Mouse (Mus musculus) ES-CJ7 (cell line): ENCODE data around the gene Col9a2.

Experiments
- DNase-seq: peaks from one replicate; pipeline ENCODE4 v3.0.0; 2011; ENCODE audit warnings: low read depth, low spot score

Col9a2 gene

DNA sequence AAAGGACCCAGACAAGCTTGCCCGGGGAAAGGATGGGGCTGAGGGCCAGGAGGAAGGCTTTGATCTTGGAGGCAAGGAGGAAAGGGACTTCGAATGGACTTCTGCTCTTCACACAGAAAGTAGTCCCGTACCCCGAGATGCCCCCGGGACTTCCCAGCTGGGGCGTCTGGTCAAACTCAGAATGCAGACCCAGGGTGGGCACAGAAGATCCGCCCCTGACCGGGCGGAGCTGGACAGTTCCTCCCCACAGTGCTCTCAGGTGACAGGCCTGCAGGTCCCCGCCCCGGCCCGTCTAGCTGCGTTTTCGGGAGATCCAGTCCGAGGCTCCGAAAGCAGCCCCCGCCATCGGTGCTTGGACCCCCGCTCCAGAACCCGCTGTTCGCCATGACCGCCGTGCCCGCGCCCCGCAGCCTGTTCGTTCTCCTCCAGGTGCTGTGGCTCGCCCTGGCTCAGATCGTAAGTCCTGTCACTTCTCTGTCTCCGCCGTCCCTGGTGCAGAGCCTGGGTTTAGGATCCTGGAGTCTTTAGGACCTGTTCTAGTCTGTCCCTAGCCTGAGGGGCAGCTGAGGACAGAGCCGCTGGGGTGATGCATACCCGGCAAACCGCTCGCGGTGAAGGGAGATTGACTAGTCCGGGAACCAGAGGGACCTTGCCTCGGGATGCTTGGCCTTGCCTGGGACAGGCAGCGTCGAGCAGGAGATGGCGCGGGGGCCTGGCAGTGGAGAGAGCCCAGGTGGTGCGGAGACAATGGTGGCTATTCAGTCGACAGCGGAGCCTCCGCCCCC lies at the start of gene Col9a2:
TSS of gene Col9a2 (plus strand) at position 55 of the 785 bp plus-strand sequence.
- DNase-seq = no peak

GRCm38 (mm10) chr4:120992284-120992683 lies 46.9 kb upstream of the Col9a2 start:
- DNase-seq = no peak

- no peak for DNase-seq
Observed at GRCm38 (mm10) chr4:120993025-120993424, 46.2 kb upstream of the Col9a2 start.

- no peak for DNase-seq
Observed at GRCm38 (mm10) chr4:120995911-120996310, 43.3 kb upstream of the Col9a2 start.

DNA sequence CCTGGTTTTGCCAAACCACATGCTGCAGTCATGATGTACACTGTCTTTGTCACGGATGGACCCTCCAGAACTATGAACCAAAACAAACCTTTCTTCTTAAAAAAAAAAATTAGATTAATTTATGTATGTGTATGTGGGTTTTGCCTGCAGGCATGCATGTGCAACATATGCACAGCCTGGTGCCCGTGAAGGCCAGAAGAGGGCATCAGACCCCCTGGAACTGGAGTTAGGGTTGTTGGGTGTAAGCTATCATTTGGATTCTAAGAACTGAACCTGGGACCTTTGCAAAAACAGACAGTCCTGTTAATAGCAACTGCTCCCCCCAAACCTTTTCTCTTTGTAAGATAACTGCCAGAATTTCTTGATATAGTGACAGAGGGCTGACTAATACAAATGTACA lies 38.1 kb upstream of the Col9a2 start:
- no peak for DNase-seq

DNA sequence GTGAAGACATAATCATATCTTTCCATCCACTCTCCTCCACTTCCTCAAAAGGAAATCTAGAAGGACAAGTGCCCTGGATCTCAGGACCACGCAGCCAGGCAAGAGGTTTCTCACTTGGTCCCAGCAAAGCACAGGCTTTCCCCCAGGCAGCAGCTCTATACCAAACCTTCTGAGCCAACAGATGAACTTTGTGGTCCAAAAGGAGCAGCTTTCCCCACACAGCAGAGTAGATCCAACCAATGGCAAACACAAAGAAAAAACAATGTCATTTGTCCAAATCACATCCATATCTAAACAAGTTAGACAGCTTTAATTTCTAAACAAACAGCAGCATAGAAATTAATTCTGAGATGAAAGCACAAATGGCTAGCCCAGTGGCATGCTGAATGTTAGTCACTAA lies 37.5 kb upstream of the Col9a2 start:
- DNase-seq = no peak

DNA sequence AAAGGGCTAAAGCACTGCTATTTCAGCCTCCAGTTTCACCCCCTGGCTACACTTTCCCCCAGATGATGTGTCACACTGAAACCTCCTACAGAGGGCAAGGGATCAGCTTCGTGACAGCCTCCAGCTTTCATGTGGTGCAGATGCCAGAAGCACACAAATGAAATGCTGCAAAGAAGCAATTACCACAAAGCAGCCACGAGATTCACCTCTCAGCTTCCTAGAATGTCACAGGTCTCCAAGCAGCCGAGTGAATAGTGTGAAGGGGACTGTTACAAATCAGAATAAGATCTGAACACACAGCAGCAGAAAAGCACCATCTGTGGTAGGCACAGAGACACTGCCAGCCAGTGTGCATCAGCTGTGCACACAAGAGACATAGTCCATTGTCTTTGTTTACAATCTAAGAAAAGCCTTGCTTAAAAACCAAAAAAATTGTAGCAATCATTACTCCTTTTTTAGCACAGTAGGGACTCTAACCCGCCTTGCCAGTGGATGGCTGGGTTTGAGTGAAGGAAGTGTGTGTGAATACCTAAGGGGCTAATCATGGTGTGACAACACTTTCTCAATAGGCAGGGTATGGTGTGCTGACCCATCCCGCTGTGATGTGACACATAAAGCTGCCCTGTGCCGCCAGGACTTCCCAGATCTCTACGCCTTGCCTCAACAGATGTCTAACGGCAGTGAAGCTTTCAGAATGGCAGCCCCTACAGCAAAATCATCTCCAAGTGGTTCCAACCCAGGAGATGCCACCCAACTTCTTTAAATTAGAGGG lies 36.6 kb upstream of the Col9a2 start:
- no peak for DNase-seq

DNA sequence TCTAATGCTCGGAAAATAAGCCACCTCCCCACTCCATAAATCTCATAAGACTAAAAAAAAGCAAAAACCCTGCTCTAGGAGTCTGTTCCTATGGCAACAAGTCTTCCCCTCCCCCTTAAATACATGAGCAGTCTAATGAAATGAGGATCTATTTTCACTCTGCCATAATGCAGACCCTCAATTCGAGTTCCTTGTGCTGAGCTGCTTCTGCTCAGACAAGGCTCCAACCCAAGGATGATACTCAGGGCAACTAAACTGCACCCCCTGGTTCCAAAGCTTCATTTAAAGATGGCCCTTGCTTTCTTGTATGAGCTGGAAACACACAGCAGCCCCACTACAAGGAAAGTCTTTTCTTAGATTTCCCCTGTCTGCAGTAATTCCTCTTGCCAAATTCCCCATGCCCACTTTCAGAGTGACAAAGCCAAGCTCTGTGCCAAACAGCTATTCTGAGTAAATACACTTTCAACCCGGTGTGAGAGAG lies 35.5 kb upstream of the Col9a2 start:
- no peak for DNase-seq

- no peak for DNase-seq
Observed at GRCm38 (mm10) chr4:121004679-121005078, 34.5 kb upstream of the Col9a2 start.

- no peak for DNase-seq
Observed at GRCm38 (mm10) chr4:121007006-121007405, 32.2 kb upstream of the Col9a2 start.

GRCm38 (mm10) chr4:121008071-121008745 lies 31.0 kb upstream of the Col9a2 start:
- no peak for DNase-seq

DNA sequence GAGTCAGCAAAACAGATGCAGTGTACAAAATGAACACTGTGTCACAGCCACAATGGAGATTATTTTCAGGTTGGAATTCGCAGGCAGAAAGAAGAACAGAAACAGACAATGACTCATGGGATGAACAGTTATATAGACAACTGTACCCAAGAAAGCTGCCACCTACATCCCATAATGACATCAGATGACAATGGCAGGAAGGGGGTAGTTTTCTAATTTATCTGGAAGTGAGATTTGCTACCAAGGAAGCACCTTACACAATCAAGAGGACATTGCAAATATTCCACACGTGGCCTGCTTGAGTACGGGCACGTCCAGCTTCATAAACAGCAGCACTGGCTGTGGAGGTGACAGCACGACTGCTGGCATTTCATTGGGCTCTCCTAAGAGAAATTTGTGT lies 30.0 kb upstream of the Col9a2 start:
- no peak for DNase-seq

- DNase-seq = no peak
Observed at GRCm38 (mm10) chr4:121010770-121011549, 28.2 kb upstream of the Col9a2 start.

DNA sequence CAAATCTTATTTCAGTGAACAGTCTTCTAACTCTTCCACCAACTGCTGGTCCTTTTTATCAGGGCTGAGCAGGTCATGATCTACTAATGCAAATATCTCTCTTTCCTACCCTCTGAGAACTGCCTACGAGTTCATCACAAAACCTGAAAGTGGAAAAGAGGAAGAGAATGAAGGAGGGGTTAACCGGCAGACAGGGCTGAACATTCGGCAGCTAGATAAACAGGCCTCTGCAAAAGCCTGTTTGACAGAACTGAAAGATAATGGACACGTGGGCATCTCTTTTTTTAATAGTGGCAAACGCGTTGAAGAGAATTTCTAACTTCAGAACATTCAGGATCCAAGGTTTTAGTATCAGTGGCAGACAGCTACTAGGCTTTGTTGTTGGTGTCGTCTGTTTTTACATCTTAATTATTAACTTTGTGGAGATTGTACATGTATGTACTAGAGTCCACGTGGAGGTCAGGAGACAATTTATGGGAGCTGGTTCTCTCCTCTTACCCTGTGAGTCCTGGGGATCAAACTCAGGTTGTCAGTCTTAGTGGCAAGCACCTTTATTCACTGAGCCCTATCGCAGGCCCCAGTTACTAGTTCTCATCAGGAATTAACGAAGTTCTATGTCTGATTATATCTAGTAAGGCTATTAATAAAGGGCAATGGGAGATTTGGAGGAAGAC lies 24.5 kb upstream of the Col9a2 start:
- no peak for DNase-seq

DNA sequence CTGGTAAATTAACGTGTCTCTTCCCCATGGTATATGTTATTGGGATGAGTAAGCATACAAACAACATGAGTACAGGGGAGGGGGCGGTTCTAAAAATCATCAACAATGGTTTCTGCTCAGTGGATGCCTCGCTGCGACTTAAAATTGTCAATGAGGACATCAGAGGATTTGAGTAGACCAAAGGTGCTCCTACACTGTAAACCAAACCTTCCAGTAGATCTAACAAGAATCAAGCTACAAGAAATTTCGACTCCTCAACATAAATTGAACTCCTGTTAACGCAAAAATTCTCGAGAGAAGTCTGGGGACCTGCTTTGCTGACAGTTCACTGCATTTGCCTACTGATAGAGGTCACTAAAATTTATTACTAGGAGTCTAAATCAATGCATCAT lies 23.9 kb upstream of the Col9a2 start:
- DNase-seq = no peak

- peak; percentile 21 for DNase-seq
Observed at GRCm38 (mm10) chr4:121016021-121016898, 22.9 kb upstream of the Col9a2 start.

DNA sequence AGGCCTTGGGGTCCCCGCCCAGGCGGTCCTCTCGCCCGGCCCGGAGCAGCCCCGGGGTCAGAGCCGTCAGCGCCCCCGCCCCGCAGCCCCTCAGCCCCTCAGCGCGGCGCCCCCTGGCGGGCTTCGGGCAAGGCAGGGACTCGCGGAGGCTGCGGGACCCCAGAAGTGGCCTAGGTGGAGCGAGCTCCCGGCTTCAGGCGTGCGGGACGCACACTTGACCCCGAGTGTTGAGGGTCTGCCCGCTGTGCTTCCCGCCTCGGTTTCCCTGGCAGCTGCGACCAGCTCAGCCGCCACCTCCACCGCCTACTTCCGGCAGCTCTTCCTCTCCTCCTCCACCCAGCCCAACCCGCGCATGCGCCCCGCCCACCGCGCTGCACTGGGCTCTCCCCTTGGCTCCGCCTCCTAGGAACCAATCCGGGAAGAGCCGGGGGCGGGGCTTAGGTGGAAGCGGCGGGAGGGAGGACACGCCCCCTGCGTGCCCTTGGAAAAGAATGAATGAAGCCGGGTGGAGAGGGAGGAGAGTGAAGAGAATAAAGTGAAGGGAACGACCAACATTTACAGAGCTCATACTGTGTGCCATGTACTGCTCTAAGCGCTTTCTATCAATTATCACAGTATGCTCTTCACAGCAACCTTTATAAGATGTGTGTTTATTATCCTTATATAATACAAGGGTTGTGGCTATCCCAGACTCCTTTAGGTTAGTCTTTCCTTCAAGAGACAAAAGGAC lies 22.1 kb upstream of the Col9a2 start, which contains the start of gene Smap2:
TSS of gene Smap2 (minus strand) at position 320 of the 730 bp plus-strand sequence.
- DNase-seq = peak; percentile 98

- no peak for DNase-seq
Observed at GRCm38 (mm10) chr4:121018250-121018649, 20.9 kb upstream of the Col9a2 start.
